Mouse (Mus musculus) spleen, adult 10 weeks (tissue): ENCODE results near the gene Gm16503. TPM values are rescaled to one million over a fixed set of nuclear protein-coding genes. Genes with fewer than 3 reads are reported as not detected.

ENCODE experiments used
- polyA plus RNA-seq: library from polyadenylated mRNA; stranded (reverse); fragments of 350-450 nt; fragmentation: Illumina TruSeq; extraction: RNeasy Lipid Tissue Mini Kit (QIAGEN cat#74804); gene quantifications from one replicate; pipeline ENCODE4 v1.2.3, GENCODE M21; 2015; ENCODE audit warnings: low replicate concordance; ENCODE audit not compliant: insufficient read depth

Gm16503 gene
- 0.41 TPM for polyA plus RNA-seq

DNA sequence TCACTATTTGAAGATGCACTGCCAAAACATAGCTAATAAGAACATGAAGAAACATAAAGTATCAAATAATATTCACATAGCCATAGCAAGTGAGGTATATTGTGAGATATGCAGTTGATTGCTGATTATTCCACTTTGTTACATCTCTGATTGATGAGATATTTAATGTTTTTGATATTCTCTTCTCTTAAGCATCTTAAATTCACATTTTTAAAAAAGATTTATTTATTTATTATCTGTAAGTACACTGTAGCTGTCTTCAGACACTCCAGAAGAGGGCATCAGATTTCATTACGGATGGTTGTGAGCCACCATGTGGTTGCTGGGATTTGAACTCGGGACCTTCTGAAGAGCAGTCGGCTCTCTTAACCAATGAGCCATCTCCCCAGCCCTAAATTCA lies at the start of gene Gm16503:
Gene Gm16503 (plus strand): TSS at position 301 of the 400 bp plus-strand sequence.

DNA sequence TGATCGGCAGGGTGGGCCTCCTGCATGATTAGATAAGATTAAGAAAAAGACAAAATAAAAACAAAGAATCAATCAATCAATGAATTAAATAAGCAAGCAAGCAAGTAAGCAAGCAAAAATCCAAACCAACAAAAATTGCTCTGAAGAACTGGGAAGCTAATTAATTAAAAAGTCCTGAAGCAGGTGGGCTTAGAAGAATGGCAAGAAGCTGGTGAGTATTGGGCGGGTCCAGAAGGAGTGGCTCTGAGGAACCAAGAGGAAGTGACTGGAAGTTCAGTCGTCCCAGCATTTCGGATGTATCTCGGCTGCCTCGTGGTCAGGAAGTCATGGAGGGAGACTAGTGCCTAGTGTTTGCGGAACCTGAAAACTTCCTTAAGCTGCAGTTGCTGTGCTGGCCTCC lies 47.9 kb upstream of the Gm16503 start, which contains the start of gene Zfp982:
Gene Zfp982 (plus strand): TSS at position 301 of the 400 bp plus-strand sequence.

DNA sequence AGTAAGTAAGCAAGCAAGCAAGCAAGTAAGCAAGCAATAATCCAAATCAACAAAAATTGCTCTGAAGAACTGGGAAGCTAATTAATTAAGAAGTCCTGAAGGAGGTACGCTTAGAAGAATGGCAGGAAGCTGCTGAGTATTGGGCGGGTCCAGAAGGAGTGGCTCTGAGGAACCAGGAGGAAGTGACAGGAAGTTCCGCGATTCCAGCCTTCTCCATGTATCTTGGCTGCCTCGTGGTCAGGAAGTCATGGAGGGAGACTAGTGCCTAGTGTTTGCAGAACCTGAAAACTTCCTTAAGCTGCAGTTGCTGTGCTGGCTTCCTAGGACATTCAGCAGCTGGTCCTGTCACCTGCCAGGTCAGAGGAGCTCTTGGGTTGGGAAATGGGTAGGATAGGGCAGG lies 13.1 kb downstream of the Gm16503 start, which contains the start of gene Zfp985:
Gene Zfp985 (plus strand): TSS at position 207 of the 400 bp plus-strand sequence.

Other genes starting within 250 kb of the Gm16503 start
- gene Zfp988, start 234.5 kb upstream of the Gm16503 start, polyA plus RNA-seq: 0.52 TPM
- not detected for gene Zfp978, start 178.9 kb upstream of the Gm16503 start, polyA plus RNA-seq
- 3.9 TPM for gene Zfp982, start 47.8 kb upstream of the Gm16503 start, polyA plus RNA-seq
- gene Zfp985, start 13.1 kb downstream of the Gm16503 start, polyA plus RNA-seq: 0.32 TPM
- 2.7 TPM for gene Zfp979, start 102.3 kb downstream of the Gm16503 start, polyA plus RNA-seq
- not detected for gene Zfp534, start 162.3 kb downstream of the Gm16503 start, polyA plus RNA-seq